Mouse (Mus musculus) stomach, embryonic 16.5 days (tissue): ENCODE measurements at regions not wholly inside any gene's neighbourhood (a gene's known extent, or its start where the extent isn't known, plus 50 kb on each side); places are given as distances from the start of the nearest gene placed in this dataset.

ENCODE experiments used
- ATAC-seq: fragments of 200-750 bp; cut with Nextera tagmentation; 2 replicates; pipeline ENCODE4 v1.8.0; 2017; ENCODE audit warnings: moderate number of reproducible peaks, moderate TSS enrichment; ENCODE audit not compliant: insufficient read depth, low FRiP score
- H3K27ac ChIP-seq: fragments of 300-500 bp; sonication (generic); 2 replicates; pipeline ENCODE4 v1.5.1; 2014; ENCODE audit warnings: low read length
- H3K27me3 ChIP-seq: fragments of 300-500 bp; sonication (generic); 2 replicates; pipeline ENCODE4 v1.6.1; 2014; ENCODE audit warnings: low read length, control low read depth, mixed read lengths; ENCODE audit not compliant: control insufficient read depth, insufficient read depth
- H3K36me3 ChIP-seq: fragments of 300-500 bp; sonication (generic); 2 replicates; pipeline ENCODE4 v1.6.1; 2014; ENCODE audit warnings: low read length; ENCODE audit not compliant: control insufficient read depth, insufficient read depth
- H3K4me1 ChIP-seq: fragments of 300-500 bp; sonication (generic); 2 replicates; pipeline ENCODE4 v1.6.1; 2014; ENCODE audit warnings: low read length, control low read depth, mixed read lengths; ENCODE audit not compliant: control insufficient read depth, insufficient read depth
- H3K4me2 ChIP-seq: fragments of 300-500 bp; sonication (generic); 2 replicates; pipeline ENCODE4 v1.6.1; 2014; ENCODE audit warnings: low read depth, low read length, mixed read lengths
- H3K4me3 ChIP-seq: fragments of 300-500 bp; sonication (generic); replicated peaks from 2 replicates; pipeline ENCODE4 v1.5.1; 2014; ENCODE audit warnings: mild to moderate bottlenecking, low read length
- H3K9ac ChIP-seq: fragments of 300-500 bp; sonication (generic); 2 replicates; pipeline ENCODE4 v1.6.1; 2014; ENCODE audit warnings: low read length
- H3K9me3 ChIP-seq: fragments of 300-500 bp; sonication (generic); replicated peaks from 2 replicates; pipeline ENCODE4 v1.6.1; 2016; ENCODE audit warnings: low read length, control low read depth; ENCODE audit not compliant: control insufficient read depth
- WGBS: fragments of 180-500 bp; shearing (Covaris S2); extraction: QIAGEN DNeasy Blood & Tissue Kit; methylation state at CpG from one replicate; pipeline ENCODE4 v1.1.7; 2014; 5-methylcytosine and 5-hydroxymethylcytosine counted together

- WGBS, result 56% methylated on average over 3 of the region's 3 CpGs
- Histone ChIP-seq H3K4me3 (no peak overlapping the region), H3K9me3 (no peaks in the 10 kb centered on the region), H3K9ac (no peak overlapping the region), H3K4me1 (no peaks in the 10 kb centered on the region), H3K4me2 (no peak overlapping the region), H3K27me3 (no peaks in the 10 kb centered on the region), H3K27ac (no peak overlapping the region), H3K36me3 (no peaks in the 10 kb centered on the region)
- ATAC-seq, result no peak
Measured at GRCm38 (mm10) chr14:108334879-108335278, 579.1 kb downstream of the Slitrk1 start.

- no peak overlapping the region for H3K27ac ChIP-seq
- no peaks in the 10 kb centered on the region for H3K4me1 ChIP-seq
- no peaks in the 10 kb centered on the region for H3K27me3 ChIP-seq
- WGBS, result 71% methylated on average over 3 of the region's 3 CpGs
- no peak overlapping the region for H3K4me2 ChIP-seq
- no peak for ATAC-seq
- no peaks in the 10 kb centered on the region for H3K36me3 ChIP-seq
- H3K4me3 ChIP-seq, result no peak overlapping the region
- no peaks in the 10 kb centered on the region for H3K9me3 ChIP-seq
- no peak overlapping the region for H3K9ac ChIP-seq
Measured at GRCm38 (mm10) chr14:108326425-108326824, 587.5 kb downstream of the Slitrk1 start.

- Histone ChIP-seq H3K9me3 (no peaks in the 10 kb centered on the region), H3K4me2 (no peak overlapping the region), H3K4me1 (no peaks in the 10 kb centered on the region), H3K27ac (no peak overlapping the region), H3K9ac (no peak overlapping the region), H3K4me3 (no peak overlapping the region), H3K27me3 (no peaks in the 10 kb centered on the region), H3K36me3 (no peaks in the 10 kb centered on the region)
- 89% methylated on average over 1 of the region's 1 CpGs for WGBS
- ATAC-seq, result no peak
Measured at GRCm38 (mm10) chr14:108323364-108324037, 590.5 kb downstream of the Slitrk1 start.

GRCm38 (mm10) chr14:108307627-108308026, 606.3 kb downstream of the Slitrk1 start:
- ATAC-seq, result no peak
- Histone ChIP-seq H3K4me1 (no peaks in the 10 kb centered on the region), H3K27me3 (no peaks in the 10 kb centered on the region), H3K27ac (no peak overlapping the region), H3K4me2 (no peak overlapping the region), H3K4me3 (no peak overlapping the region), H3K9ac (no peak overlapping the region), H3K9me3 (no peaks in the 10 kb centered on the region), H3K36me3 (no peaks in the 10 kb centered on the region)
- WGBS, result 80% methylated on average over 1 of the region's 1 CpGs

- Histone ChIP-seq H3K27ac (no peak overlapping the region), H3K36me3 (no peaks in the 10 kb centered on the region), H3K4me1 (no peaks in the 10 kb centered on the region), H3K4me3 (no peak overlapping the region), H3K27me3 (no peaks in the 10 kb centered on the region), H3K9me3 (no peaks in the 10 kb centered on the region), H3K4me2 (no peak overlapping the region), H3K9ac (no peak overlapping the region)
- no peak for ATAC-seq
- 50% methylated on average over 3 of the region's 3 CpGs for WGBS
Measured at GRCm38 (mm10) chr14:108279630-108280029, 634.3 kb downstream of the Slitrk1 start.

GRCm38 (mm10) chr14:108261083-108261482, 652.9 kb downstream of the Slitrk1 start:
- no peak overlapping the region for H3K4me3 ChIP-seq
- no peak overlapping the region for H3K9ac ChIP-seq
- H3K27me3 ChIP-seq, result no peaks in the 10 kb centered on the region
- no peak overlapping the region for H3K27ac ChIP-seq
- no peak overlapping the region for H3K4me2 ChIP-seq
- H3K9me3 ChIP-seq, result no peaks in the 10 kb centered on the region
- no peaks in the 10 kb centered on the region for H3K36me3 ChIP-seq
- no peaks in the 10 kb centered on the region for H3K4me1 ChIP-seq
- ATAC-seq, result no peak
- WGBS, result 68% methylated on average over 1 of the region's 1 CpGs

DNA sequence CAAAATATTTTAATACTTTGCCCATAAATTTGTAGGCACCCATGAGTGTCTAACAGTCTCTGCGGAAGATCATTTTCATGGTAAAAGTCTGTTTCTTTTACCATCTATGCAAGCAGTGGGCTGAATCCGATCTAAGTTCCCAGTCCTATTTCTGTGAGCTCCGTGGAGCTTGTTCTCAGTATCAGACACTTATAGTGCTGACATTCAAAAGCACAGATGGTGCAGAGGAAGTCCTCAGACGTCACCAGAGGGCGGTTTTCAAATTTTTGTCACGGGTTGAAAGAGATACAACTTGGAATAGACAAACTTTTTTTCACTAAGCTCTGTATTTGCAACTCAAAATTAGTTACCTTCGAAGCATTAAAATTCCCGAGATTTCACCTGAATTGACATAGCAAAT, 666.6 kb downstream of the Slitrk1 start:
- no peak overlapping the region for H3K4me2 ChIP-seq
- no peak overlapping the region for H3K4me3 ChIP-seq
- H3K36me3 ChIP-seq, result no peaks in the 10 kb centered on the region
- no peaks in the 10 kb centered on the region for H3K4me1 ChIP-seq
- no peak overlapping the region for H3K27ac ChIP-seq
- H3K9ac ChIP-seq, result no peak overlapping the region
- ATAC-seq, result no peak
- no peaks in the 10 kb centered on the region for H3K9me3 ChIP-seq
- H3K27me3 ChIP-seq, result no peaks in the 10 kb centered on the region
- 68% methylated on average over 8 of the region's 8 CpGs for WGBS

GRCm38 (mm10) chr14:108225483-108226124, 688.4 kb downstream of the Slitrk1 start:
- Histone ChIP-seq H3K9me3 (no peaks in the 10 kb centered on the region), H3K9ac (no peak overlapping the region), H3K4me3 (no peak overlapping the region), H3K27me3 (no peaks in the 10 kb centered on the region), H3K27ac (no peak overlapping the region), H3K36me3 (no peaks in the 10 kb centered on the region), H3K4me2 (no peak overlapping the region), H3K4me1 (no peaks in the 10 kb centered on the region)
- ATAC-seq, result no peak
- WGBS, result 71% methylated on average over 2 of the region's 2 CpGs

GRCm38 (mm10) chr14:108209246-108209645, 704.7 kb downstream of the Slitrk1 start:
- WGBS, result 59% methylated on average over 2 of the region's 2 CpGs
- Histone ChIP-seq H3K4me3 (no peak overlapping the region), H3K27me3 (no peaks in the 10 kb centered on the region), H3K27ac (no peak overlapping the region), H3K36me3 (no peaks in the 10 kb centered on the region), H3K4me1 (no peaks in the 10 kb centered on the region), H3K4me2 (no peak overlapping the region), H3K9ac (no peak overlapping the region), H3K9me3 (no peaks in the 10 kb centered on the region)
- ATAC-seq, result no peak
